Mouse (Mus musculus): ENCODE measurements at regions not wholly inside any gene's neighbourhood (a gene's known extent, or its start where the extent isn't known, plus 50 kb on each side); places are given as distances from the start of the nearest gene placed in this dataset.

DNA sequence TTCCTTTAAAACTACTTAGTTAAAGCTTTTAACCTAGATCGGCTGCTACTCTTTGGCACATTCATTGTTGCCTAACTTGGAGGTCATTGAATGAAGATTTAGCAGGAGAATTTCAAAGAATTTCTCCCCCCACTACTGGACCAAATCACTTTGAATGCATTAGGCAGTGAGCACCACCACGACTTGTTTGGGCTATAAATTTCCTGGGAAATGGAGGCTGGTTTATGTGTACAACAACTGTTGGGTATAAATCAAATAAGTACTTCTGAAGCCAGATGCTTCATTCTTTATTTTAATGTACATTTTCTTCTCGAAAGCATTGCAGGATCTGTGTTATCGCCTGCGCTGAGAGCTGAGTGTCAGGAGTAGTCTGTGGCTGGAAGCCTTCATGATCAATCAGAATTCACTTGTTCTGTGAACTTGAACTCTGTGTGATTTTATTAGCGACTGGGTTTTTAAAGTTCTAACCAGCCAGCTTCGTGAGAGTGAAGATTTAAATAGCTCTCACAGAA lies 226.5 kb upstream of the Fat1 start:
- DNase-seq (ENCODE audit: extremely low spot score, low spot score) = no peak
- H3K4me3 ChIP-seq = no peak overlapping the region
- WGBS = 88% methylated on average over 7 of the region's 7 CpGs

DNA sequence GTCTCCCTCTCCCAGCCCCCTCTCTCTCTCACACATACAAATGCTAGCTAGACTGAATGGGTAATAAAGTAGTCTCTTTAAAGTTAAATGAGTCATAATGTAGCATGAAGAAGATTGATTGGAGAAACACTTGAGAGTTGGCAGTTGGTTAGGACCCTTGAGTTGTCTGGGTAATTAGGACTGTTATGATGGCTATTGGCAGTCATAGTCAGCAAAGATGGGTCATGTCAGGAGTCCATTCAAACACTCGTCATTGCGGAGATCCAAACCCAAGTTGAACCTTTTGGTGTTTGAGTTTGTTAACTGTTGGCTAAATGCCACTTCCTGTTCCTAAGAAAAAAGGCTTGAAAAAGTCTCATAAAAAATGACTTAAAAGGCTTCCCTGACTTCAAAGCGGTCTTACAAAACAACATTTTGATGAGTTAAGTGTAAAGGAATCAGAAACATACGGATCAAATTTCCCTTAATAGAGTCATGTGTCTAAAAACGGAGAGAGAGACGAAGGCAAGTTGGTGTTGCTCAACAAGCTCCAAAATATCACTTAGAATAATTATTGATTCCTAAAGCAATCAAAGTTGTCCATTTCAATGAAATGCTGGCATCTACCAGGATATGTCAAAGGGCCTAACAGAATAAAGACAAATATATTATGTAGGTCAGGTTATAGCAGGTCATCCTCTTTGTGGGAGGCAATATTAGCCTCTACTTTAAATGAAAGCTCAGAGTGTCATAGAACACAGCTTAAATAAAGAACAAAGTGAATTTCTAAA lies 225.9 kb upstream of the Fat1 start:
- Histone ChIP-seq H3K9me3 (no peaks in the 10 kb centered on the region), H3K27ac (no peak overlapping the region), H3K36me3 (replicated peaks) (no peaks in the 10 kb centered on the region), H3K4me1 (no peaks in the 10 kb centered on the region), H3K27me3 (ENCODE audit: poor library complexity, severe bottlenecking) (no peaks in the 10 kb centered on the region), H3K4me3 (no peak overlapping the region)
- WGBS = 83% methylated on average over 6 of the region's 6 CpGs
- DNase-seq (ENCODE audit: extremely low spot score, low spot score) = no peak

More for the DNA sequence above, 226.5 kb upstream of the Fat1 start:
- Histone ChIP-seq H3K27me3 (ENCODE audit: poor library complexity, severe bottlenecking) (no peaks in the 10 kb centered on the region), H3K9me3 (no peaks in the 10 kb centered on the region), H3K27ac (no peak overlapping the region), H3K4me1 (no peaks in the 10 kb centered on the region), H3K36me3 (replicated peaks) (no peaks in the 10 kb centered on the region)

DNA sequence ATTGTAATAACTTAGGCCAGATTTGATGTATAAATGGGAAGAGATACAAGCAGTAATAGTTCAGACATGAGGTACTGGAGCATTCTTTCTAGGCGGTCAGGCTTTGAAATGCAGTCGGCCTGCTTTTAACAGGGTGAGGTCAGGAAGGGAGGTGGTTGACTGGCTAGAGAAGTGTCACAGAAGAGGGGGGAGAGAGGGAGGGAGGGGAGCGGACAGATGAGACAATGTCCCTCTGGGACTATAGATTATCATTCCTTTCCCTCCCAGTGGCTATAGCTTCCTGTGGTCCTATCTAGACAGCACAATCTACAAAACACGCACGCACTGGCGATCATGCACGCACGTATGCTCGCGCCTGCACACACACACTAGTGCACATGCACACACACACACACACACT lies 200.7 kb upstream of the Fat1 start:
- no peaks in the 10 kb centered on the region for H3K9me3 ChIP-seq
- no peak for DNase-seq (ENCODE audit: extremely low spot score, low spot score)
- no peak overlapping the region for H3K27ac ChIP-seq
- no peaks in the 10 kb centered on the region for H3K4me1 ChIP-seq
- H3K36me3 ChIP-seq (replicated peaks) = no peaks in the 10 kb centered on the region
- H3K27me3 ChIP-seq (ENCODE audit: poor library complexity, severe bottlenecking) = no peaks in the 10 kb centered on the region
- 90% methylated on average over 10 of the region's 10 CpGs for WGBS
- H3K4me3 ChIP-seq = no peak overlapping the region

DNA sequence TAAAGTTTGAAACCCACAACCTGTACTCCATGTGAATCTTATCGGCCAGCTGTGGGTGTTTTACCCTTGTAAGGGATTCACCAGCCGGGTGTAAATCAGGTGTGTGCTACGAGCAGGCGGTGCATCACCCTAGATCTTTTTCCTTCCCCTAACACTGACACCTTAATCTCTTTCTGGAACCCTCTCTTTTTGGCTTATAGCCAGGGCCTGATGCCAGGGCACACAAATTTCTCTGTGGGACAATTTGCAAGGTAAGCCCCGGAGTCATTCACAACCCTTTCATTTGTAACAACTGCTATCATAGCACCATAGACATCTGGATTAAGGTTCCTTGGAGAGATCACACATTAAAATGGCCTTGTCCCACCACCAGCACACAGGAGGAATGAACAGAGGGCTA lies 199.4 kb upstream of the Fat1 start:
- Histone ChIP-seq H3K27me3 (ENCODE audit: poor library complexity, severe bottlenecking) (no peaks in the 10 kb centered on the region), H3K4me3 (no peak overlapping the region), H3K27ac (no peak overlapping the region), H3K4me1 (no peaks in the 10 kb centered on the region), H3K36me3 (replicated peaks) (no peaks in the 10 kb centered on the region), H3K9me3 (no peaks in the 10 kb centered on the region)
- DNase-seq (ENCODE audit: extremely low spot score, low spot score) = no peak
- WGBS = 91% methylated on average over 5 of the region's 5 CpGs

DNA sequence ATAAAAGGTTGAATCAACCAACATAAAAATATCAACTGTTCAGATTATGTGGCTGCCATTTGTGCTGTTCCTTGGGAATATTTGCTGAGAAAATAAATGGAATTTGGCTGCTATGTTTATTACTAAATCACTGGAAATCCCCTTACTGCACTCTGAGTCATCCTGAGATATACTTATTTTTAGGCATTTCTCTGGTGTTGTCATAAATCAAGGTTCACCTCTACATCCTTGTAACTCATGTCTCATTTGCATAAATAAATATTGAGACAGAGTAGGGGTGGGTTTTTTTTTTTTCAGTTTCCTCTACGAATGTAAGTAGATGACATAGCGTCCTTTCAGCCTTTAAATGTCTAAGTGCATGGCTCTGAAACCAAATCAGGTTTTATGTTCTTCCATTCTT lies 191.9 kb upstream of the Fat1 start:
- no peak for DNase-seq (ENCODE audit: extremely low spot score, low spot score)
- WGBS = 93% methylated on average over 2 of the region's 2 CpGs
- Histone ChIP-seq H3K27ac (no peak overlapping the region), H3K9me3 (no peaks in the 10 kb centered on the region), H3K36me3 (replicated peaks) (no peaks in the 10 kb centered on the region), H3K4me1 (peaks cover 6% of the 10 kb centered on the region), H3K4me3 (no peak overlapping the region), H3K27me3 (ENCODE audit: poor library complexity, severe bottlenecking) (no peaks in the 10 kb centered on the region)

DNA sequence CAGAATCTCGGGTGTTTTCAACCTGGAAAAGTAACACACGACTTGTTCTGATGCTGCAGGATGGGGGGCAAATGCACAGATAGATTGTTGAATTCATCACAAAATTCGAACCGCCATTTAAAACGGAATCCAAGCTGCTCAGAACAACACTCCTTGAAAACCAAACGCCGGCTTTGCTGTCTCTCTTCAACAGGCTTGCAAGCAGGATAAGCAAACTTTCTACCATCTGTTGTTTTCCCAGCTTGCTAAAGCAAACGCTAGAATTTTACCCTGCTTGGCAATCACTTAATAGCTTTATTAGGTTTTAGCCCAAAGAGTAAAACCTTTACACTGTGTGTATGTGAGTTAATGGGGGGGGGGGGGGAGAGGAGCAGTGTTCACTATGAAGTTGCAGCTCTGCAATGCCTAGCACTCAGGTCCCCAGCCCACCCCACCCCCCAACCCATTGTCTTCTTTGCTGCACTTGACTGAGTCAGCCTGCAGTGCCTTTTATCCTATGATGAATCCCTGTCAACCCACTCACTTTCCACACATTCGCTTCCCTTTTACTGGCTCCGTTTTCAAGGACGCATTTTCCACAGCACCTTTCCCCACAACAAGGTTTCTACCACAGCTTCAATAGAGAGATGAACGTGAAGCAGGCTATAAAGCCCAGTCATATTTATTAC lies 190.1 kb upstream of the Fat1 start:
- no peak overlapping the region for H3K27ac ChIP-seq
- WGBS = 83% methylated on average over 12 of the region's 12 CpGs
- DNase-seq (ENCODE audit: extremely low spot score, low spot score) = no peak

DNA sequence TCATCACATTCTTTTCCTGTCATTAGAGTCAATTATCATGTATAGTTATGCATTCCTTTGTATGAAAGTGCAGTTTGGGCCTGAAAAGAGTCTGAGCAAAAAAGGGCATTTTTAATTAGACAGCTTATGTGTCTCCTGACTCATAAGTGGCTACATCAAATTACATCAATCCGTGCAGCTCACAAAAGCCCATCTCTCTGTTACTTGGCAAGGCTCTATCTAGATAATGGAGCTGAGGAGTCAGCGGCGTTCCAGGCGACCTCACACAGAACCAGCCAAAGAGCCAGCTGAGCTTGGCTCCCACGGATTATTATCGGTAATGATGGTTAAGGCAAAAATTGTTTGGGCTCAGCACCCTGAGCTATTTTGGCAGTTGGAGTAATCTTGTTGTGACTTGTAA lies 176.5 kb upstream of the Fat1 start:
- no peaks in the 10 kb centered on the region for H3K4me1 ChIP-seq
- no peaks in the 10 kb centered on the region for H3K36me3 ChIP-seq (replicated peaks)
- no peak for DNase-seq (ENCODE audit: extremely low spot score, low spot score)
- H3K9me3 ChIP-seq = no peaks in the 10 kb centered on the region
- H3K4me3 ChIP-seq = no peak overlapping the region
- no peak overlapping the region for H3K27ac ChIP-seq
- 74% methylated on average over 6 of the region's 6 CpGs for WGBS
- H3K27me3 ChIP-seq (ENCODE audit: poor library complexity, severe bottlenecking) = no peaks in the 10 kb centered on the region

More for the DNA sequence above, 190.1 kb upstream of the Fat1 start:
- H3K4me3 ChIP-seq = no peak overlapping the region
- H3K36me3 ChIP-seq (replicated peaks) = no peaks in the 10 kb centered on the region
- peaks cover 6% of the 10 kb centered on the region for H3K4me1 ChIP-seq
- no peaks in the 10 kb centered on the region for H3K27me3 ChIP-seq (ENCODE audit: poor library complexity, severe bottlenecking)
- no peaks in the 10 kb centered on the region for H3K9me3 ChIP-seq

DNA sequence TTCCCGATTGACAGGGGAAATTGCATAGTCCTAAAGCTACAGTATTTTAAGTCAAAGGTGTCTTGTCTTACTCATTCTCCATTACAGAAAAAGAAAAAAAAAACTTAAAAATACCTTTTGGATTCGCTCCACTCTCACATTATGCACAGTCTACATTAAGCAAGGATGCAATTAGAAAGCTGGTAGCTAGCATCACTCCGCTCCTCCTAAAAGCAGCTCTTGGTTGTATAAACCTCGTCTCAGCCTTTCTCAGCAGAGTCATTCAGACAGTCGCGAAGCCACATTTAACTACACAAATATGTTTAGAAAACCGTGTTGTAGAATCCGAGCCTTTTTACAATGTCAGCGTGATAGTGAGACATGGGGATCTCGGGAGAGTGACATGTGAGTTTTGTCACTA lies 172.5 kb upstream of the Fat1 start:
- Histone ChIP-seq H3K4me3 (no peak overlapping the region), H3K27me3 (ENCODE audit: poor library complexity, severe bottlenecking) (no peaks in the 10 kb centered on the region), H3K36me3 (replicated peaks) (no peaks in the 10 kb centered on the region), H3K9me3 (no peaks in the 10 kb centered on the region), H3K4me1 (no peaks in the 10 kb centered on the region; the same call in 1 of the 2 replicates), H3K27ac (no peak overlapping the region)
- no peak for DNase-seq (ENCODE audit: extremely low spot score, low spot score)
- 94% methylated on average over 10 of the region's 10 CpGs for WGBS

DNA sequence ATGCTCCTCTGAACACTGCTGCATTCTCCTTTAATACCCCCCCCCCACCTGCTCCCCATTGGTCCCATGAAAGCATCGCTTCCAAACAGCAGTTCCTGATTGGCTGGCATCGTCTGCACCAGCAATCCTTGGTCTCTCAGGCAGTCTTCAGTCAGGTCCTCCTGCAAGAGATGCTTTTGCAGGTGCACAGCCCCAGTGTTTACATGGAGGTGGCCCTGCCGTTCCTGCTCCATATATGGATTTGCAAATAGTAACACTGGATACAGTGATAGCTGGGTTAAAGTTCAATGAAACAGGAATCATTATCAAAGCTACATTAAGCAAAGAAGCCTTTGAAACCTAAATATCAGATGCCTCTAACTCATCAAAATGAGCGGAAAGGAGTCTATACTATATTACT lies 170.1 kb upstream of the Fat1 start:
- Histone ChIP-seq H3K27ac (no peak overlapping the region), H3K9me3 (no peaks in the 10 kb centered on the region), H3K27me3 (ENCODE audit: poor library complexity, severe bottlenecking) (no peaks in the 10 kb centered on the region), H3K4me3 (no peak overlapping the region), H3K36me3 (replicated peaks) (no peaks in the 10 kb centered on the region), H3K4me1 (no peaks in the 10 kb centered on the region; the same call in 1 of the 2 replicates)
- no peak for DNase-seq (ENCODE audit: extremely low spot score, low spot score)
- WGBS = 83% methylated on average over 4 of the region's 4 CpGs

DNA sequence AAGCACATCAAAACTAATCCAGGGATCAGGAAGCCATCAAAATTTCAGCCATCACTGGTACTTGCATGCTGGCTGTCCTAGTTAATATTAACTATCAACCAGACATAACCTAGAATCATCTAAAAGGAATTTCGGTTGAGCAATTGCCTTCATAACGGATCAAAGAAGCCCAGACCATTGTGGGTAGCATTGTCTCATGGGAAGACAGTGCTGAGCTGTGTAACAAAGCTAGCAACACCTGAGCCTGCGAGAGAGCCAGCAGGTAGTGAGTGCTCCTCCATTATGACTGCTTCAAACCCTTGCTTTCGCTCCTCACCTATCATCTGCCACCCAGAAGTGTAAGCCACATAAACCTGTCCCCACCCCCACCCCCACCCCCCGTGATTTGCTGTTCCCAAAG lies 169.6 kb upstream of the Fat1 start:
- 85% methylated on average over 5 of the region's 5 CpGs for WGBS
- DNase-seq (ENCODE audit: extremely low spot score, low spot score) = no peak

DNA sequence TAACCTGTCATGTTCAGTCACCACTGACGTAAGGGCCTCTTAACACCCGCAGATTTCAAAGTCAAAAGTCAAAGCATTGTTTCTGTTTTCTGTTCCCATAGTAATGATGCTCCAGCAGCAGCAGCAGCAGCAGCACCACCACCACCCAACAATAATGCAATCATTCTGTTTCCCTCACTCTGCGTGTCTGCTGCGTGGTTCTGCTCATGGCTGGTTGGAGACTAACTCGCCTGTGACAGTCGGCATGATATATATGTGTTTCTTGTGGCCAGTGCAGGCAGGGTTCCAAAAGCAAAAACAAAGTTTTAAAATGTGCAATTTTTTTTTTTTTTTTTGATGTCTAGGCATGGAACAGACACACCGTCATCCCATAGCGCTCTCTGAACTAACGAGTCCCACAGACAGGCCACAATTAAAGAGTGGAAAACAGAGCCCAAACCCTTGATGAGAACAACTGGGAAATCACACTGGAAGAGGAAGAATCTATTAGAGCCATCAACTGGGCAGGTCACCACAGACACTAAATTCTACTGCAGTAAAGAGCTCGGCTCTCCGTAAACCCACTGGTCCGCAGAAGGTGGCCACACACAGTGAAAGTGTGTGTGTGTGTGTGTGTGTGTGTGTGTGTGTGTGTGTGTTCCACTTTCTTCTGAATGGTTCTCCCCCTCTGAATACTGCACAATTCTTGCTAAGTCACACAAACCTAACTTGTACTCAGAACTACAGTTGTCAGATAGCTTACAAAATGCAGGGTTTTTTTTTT lies 169.0 kb upstream of the Fat1 start:
- no peak for DNase-seq (ENCODE audit: extremely low spot score, low spot score)
- H3K4me1 ChIP-seq = no peaks in the 10 kb centered on the region; the same call in 1 of the 2 replicates
- H3K4me3 ChIP-seq = no peak overlapping the region
- H3K36me3 ChIP-seq (replicated peaks) = no peaks in the 10 kb centered on the region
- H3K27me3 ChIP-seq (ENCODE audit: poor library complexity, severe bottlenecking) = no peaks in the 10 kb centered on the region
- H3K9me3 ChIP-seq = no peaks in the 10 kb centered on the region
- 88% methylated on average over 12 of the region's 12 CpGs for WGBS
- H3K27ac ChIP-seq = no peak overlapping the region

More for the DNA sequence above, 169.6 kb upstream of the Fat1 start:
- no peak overlapping the region for H3K27ac ChIP-seq
- H3K9me3 ChIP-seq = no peaks in the 10 kb centered on the region
- no peaks in the 10 kb centered on the region for H3K27me3 ChIP-seq (ENCODE audit: poor library complexity, severe bottlenecking)
- no peaks in the 10 kb centered on the region for H3K36me3 ChIP-seq (replicated peaks)
- no peak overlapping the region for H3K4me3 ChIP-seq
- no peaks in the 10 kb centered on the region; the same call in 1 of the 2 replicates for H3K4me1 ChIP-seq

DNA sequence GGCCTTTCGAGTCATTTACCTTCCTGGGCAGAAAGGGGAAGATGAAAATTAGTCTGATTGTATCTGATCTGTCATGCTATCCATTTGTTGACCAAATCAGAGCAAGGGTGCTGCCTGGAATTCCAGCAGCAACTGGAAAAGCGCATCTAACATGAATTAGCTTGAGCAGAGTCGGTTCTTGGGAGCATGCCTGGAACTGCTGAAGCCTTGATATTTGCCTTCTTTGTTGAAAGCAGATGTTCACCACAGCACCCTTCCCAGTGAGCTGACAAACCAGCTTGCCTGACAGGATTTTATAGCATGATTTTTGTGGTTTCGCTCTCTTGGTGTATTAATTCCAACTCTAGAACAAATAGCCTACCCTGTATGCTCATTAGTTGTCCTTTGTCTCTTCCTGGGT lies 168.0 kb upstream of the Fat1 start:
- no peaks in the 10 kb centered on the region for H3K9me3 ChIP-seq
- no peak overlapping the region for H3K27ac ChIP-seq
- no peak overlapping the region for H3K4me3 ChIP-seq
- no peaks in the 10 kb centered on the region for H3K36me3 ChIP-seq (replicated peaks)
- WGBS = 85% methylated on average over 4 of the region's 4 CpGs
- no peaks in the 10 kb centered on the region for H3K27me3 ChIP-seq (ENCODE audit: poor library complexity, severe bottlenecking)
- H3K4me1 ChIP-seq = no peaks in the 10 kb centered on the region; the same call in 1 of the 2 replicates
- no peak for DNase-seq (ENCODE audit: extremely low spot score, low spot score)

DNA sequence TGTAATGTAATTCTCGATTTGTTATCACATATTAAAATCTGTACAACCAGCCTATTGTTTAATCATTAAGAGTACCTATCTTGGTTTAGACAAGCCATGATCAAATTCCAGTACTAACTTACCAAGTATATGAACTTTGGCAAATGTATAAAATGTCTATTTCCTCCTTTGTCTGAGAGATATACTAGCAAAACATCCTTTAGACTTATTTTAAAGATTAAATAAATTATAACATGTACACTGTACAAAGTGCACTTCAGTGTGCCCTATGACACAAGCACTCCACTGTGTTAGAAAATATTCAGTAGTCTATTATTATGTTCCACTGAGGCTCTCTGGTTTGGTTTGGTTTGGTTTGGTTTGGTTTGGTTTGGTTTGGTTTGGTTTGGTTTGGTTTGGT lies 156.0 kb upstream of the Fat1 start:
- H3K27ac ChIP-seq = no peak overlapping the region
- no peaks in the 10 kb centered on the region for H3K27me3 ChIP-seq (ENCODE audit: poor library complexity, severe bottlenecking)
- no peak overlapping the region for H3K4me3 ChIP-seq
- no peak for DNase-seq (ENCODE audit: extremely low spot score, low spot score)
- no peaks in the 10 kb centered on the region for H3K4me1 ChIP-seq
- no peaks in the 10 kb centered on the region for H3K9me3 ChIP-seq
- WGBS = 91% methylated on average over 1 of the region's 1 CpGs
- no peaks in the 10 kb centered on the region for H3K36me3 ChIP-seq (replicated peaks)

Measured in forebrain, embryonic 10.5 days (tissue).